Mouse (Mus musculus): ENCODE results near the gene Pdpk1.

The Pdpk1 gene

GRCm38 (mm10) chr17:24036954-24037353 is 113.8 kb downstream of the Pdpk1 start:
- DNase-seq (ENCODE audit: low read depth) = no peak

GRCm38 (mm10) chr17:24035087-24035486 is 115.6 kb downstream of the Pdpk1 start:
- no peak for DNase-seq (ENCODE audit: low read depth)

GRCm38 (mm10) chr17:24030551-24030950 is 120.2 kb downstream of the Pdpk1 start:
- DNase-seq (ENCODE audit: low read depth) = no peak

- DNase-seq (ENCODE audit: low read depth) = no peak
These were observed 121.2 kb downstream of the Pdpk1 start for GRCm38 (mm10) chr17:24029477-24029876.
